Mouse (Mus musculus) forebrain, embryonic 15.5 days (tissue): ENCODE measurements at regions not wholly inside any gene's neighbourhood (a gene's known extent, or its start where the extent isn't known, plus 50 kb on each side); places are given as distances from the start of the nearest gene placed in this dataset.

Experiments used
- ATAC-seq: fragments of 200-750 bp; cut with Nextera tagmentation; replicated peaks from 2 replicates; pipeline ENCODE4 v1.8.0; 2017; ENCODE audit warnings: mild to moderate bottlenecking, moderate TSS enrichment, moderate library complexity
- H3K27ac ChIP-seq: fragments of 300-500 bp; sonication (generic); replicated peaks from 2 replicates; pipeline ENCODE4 v1.5.1; 2015; ENCODE audit warnings: mild to moderate bottlenecking, inconsistent platforms
- H3K27me3 ChIP-seq: fragments of 300-500 bp; sonication (generic); 2 replicates; pipeline ENCODE4 v1.6.1; 2015; ENCODE audit warnings: inconsistent platforms
- H3K36me3 ChIP-seq: fragments of 300-500 bp; sonication (generic); 2 replicates; pipeline ENCODE4 v1.6.1; 2015; ENCODE audit warnings: mild to moderate bottlenecking, inconsistent platforms
- H3K4me1 ChIP-seq: fragments of 300-500 bp; sonication (generic); 2 replicates; pipeline ENCODE4 v1.6.1; 2015; ENCODE audit warnings: inconsistent platforms
- H3K4me2 ChIP-seq: fragments of 300-500 bp; sonication (generic); replicated peaks from 2 replicates; pipeline ENCODE4 v1.6.1; 2015; ENCODE audit warnings: mild to moderate bottlenecking, inconsistent platforms
- H3K4me3 ChIP-seq: fragments of 300-500 bp; sonication (generic); 2 replicates; pipeline ENCODE4 v1.5.1; 2015; ENCODE audit warnings: mild to moderate bottlenecking, inconsistent platforms
- H3K9ac ChIP-seq: fragments of 300-500 bp; sonication (generic); replicated peaks from 2 replicates; pipeline ENCODE4 v1.6.1; 2015; ENCODE audit warnings: mild to moderate bottlenecking, inconsistent platforms
- H3K9me3 ChIP-seq: fragments of 300-500 bp; sonication (generic); 2 replicates; pipeline ENCODE4 v1.6.1; 2016; ENCODE audit warnings: inconsistent platforms
- WGBS: fragments of 180-500 bp; shearing (Covaris S2); methylation state at CpG from one replicate; pipeline ENCODE4 v1.1.7; 2015; ENCODE audit warnings: mixed read lengths; 5-methylcytosine and 5-hydroxymethylcytosine counted together

DNA sequence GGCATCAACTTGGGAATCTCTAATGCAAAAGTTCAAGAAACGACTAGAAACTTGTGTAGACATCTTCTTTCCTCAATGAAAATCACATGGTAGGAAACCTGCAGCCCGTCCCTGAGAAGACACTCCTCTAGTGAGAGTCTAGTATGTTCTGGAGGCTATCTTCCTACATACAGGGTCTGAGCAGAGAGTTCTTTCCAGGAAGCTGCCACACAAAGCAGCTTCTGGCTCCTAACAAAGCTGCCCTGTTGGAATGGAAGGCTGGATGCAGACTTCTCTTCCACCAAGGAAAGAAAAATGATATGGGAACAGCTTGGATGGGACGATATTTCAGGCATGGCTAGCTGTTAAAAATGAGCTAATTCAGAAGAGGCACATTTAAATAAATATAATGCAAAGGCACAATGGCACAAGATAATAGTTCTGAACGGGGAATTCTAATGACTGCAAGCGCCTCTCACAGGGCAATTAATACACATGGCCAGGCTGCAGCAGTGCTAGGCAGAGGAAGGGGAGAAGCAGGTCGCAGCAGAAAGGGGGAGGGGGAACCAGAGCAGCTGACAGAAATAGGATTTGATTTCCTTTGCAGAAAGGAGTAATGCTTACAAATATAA, 391.4 kb upstream of the Plxna2 start:
- Histone ChIP-seq H3K4me3 (no peak overlapping the region), H3K4me1 (peaks cover 70% of the 10 kb centered on the region), H3K9me3 (no peaks in the 10 kb centered on the region), H3K36me3 (no peaks in the 10 kb centered on the region), H3K9ac (no peak overlapping the region), H3K27ac (peak overlapping the region; percentile 85), H3K4me2 (peak overlapping the region; percentile 11; the same call in 1 of the 2 replicates), H3K27me3 (no peaks in the 10 kb centered on the region)
- ATAC-seq: peak; percentile 85
- 4% methylated on average over 6 of the region's 6 CpGs for WGBS

DNA sequence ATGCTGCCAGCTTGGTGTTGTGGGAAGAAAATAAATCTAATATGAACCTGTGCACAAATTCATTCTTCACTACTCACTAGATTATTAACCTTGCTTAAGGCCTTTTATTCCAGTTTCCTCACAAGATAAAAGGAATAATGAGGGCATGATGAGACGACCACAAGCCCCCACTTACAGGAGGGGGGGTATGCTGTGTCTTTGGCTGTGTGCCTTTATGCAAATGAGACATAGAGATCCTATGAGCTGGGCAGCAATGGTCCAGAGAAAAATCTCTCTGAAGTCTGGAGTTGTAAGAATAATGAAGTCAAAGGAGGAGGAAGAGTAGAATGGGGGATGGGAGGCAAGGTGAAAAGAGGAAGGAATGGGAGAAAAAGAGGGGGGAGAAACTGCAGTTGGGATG, 392.2 kb upstream of the Plxna2 start:
- no peak for ATAC-seq
- Histone ChIP-seq H3K27me3 (no peaks in the 10 kb centered on the region), H3K9me3 (no peaks in the 10 kb centered on the region), H3K4me1 (peaks cover 62% of the 10 kb centered on the region), H3K27ac (peak overlapping the region; percentile 85), H3K4me3 (no peak overlapping the region), H3K9ac (no peak overlapping the region), H3K36me3 (no peaks in the 10 kb centered on the region), H3K4me2 (no peak overlapping the region)
- WGBS: 2% methylated on average over 1 of the region's 1 CpGs

DNA sequence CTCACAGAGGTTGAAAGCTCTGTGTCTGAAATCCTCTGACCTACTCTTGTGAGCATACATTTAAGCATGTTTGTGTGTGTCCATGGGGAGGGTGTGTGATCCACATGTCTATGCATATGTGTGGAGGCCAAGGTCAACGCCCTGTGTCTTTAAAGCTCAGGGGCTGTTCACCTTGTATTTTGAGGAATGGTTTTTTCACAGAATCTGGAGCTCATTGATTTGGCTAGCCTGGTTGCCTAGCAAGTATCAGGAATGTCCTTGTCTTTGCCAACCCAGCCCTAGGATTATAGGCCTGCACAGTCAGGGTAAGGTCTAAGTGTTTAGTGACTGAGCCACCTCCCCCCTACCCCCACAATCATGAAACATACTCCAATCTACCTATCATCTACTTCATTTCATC, 394.0 kb upstream of the Plxna2 start:
- Histone ChIP-seq H3K4me2 (no peak overlapping the region), H3K4me3 (no peak overlapping the region), H3K36me3 (no peaks in the 10 kb centered on the region), H3K27me3 (no peaks in the 10 kb centered on the region), H3K9me3 (no peaks in the 10 kb centered on the region), H3K9ac (no peak overlapping the region), H3K4me1 (peaks cover 53% of the 10 kb centered on the region), H3K27ac (peak overlapping the region; percentile 44; the same call in 1 of the 2 replicates)
- WGBS: 73% methylated on average over 1 of the region's 1 CpGs
- ATAC-seq: no peak

DNA sequence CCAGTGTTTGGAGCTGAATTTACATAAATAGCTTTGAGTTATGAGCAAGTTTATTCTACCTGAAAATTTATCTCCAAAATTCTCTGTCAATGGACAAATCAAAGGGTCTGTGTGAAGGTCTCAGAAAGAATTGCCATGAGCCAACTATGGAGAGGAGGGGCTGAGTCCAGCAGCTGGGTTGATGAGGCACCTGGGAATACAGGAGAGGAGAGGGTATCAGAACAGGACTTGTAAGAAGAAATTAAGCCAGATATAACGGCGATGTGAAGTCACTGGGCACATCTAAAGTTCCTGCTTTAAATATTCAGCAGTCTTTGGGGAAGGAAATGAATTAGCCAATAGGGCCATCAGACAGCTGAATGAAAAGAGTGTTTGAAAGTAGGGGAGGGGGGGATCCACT, 394.4 kb upstream of the Plxna2 start:
- WGBS: 33% methylated on average over 2 of the region's 2 CpGs
- peaks cover 53% of the 10 kb centered on the region for H3K4me1 ChIP-seq
- H3K27ac ChIP-seq: peak overlapping the region; percentile 44; the same call in 1 of the 2 replicates
- H3K36me3 ChIP-seq: no peaks in the 10 kb centered on the region
- H3K9ac ChIP-seq: no peak overlapping the region
- no peak overlapping the region for H3K4me3 ChIP-seq
- ATAC-seq: no peak
- H3K4me2 ChIP-seq: no peak overlapping the region
- no peaks in the 10 kb centered on the region for H3K27me3 ChIP-seq
- no peaks in the 10 kb centered on the region for H3K9me3 ChIP-seq

DNA sequence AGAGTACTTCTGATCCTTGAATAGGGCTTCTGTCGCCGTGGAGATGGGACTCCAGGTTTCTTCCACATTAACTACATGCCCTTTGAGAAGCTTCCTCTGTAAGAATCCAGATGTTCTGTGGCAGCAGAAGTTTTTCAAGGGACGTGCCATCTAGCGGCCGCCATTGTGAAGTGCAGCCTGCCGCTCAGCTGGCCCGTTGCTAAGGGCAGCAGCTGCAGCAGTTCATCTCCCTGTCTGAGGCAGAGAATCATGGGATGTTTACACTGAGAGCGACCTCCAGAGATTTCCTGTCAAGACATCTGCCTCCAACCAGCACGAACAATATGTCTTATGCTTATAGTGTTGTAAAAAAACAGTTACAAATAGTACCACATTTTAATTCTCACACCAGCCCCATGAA, 395.0 kb upstream of the Plxna2 start:
- Histone ChIP-seq H3K36me3 (no peaks in the 10 kb centered on the region), H3K9ac (no peak overlapping the region), H3K4me2 (no peak overlapping the region), H3K4me1 (peaks cover 53% of the 10 kb centered on the region), H3K27ac (no peak overlapping the region), H3K9me3 (no peaks in the 10 kb centered on the region), H3K4me3 (no peak overlapping the region), H3K27me3 (no peaks in the 10 kb centered on the region)
- WGBS: 2% methylated on average over 9 of the region's 9 CpGs
- ATAC-seq: peak; percentile 60

DNA sequence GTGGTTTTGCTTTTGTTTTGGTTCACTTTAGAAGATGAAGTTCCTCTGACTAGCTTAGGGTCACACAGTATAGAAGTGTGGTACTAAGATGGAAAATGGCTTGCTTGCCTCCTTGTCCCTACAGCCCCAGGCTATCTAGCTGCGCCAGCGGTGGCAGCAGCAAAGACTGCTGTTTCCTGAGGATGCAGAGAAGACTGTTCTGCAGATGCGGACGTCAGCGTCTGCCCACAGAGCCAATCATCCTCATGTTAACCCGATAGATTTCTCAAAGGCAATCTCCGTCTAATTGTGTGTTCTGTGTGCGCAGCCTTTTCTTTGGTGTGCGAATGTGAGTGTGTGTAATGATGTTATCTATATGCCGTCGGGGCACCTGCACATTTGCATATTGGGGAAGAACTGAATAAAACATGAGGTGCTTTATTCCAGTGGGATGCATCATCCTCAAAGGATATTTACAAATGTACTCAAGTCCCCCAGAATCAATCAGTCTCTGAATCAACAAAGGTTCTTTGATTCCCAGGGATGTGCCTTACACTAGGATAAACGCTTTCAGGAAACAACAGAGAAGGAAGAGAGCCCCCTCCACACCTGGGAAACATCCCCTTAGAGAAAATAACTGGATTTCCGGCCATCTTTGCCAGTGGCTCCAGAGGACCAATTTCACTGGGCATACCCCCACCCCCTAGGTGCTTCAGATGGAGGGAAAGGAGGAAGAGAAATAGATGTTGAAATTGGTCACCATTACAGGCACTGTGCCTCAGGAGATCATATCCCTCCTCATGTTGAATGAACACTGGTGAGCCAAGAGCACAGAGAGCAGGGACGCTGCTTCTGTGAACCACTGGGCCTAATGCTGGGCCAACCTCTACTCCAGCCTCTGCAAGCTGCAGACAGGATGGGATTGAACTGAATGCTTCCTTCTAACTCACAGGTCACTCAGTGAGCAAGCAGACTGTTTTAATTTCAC, 409.7 kb upstream of the Plxna2 start:
- Histone ChIP-seq H3K27ac (peak overlapping the region; percentile 79), H3K4me1 (peaks cover 14% of the 10 kb centered on the region), H3K9ac (no peak overlapping the region), H3K27me3 (no peaks in the 10 kb centered on the region), H3K36me3 (no peaks in the 10 kb centered on the region), H3K4me3 (no peak overlapping the region), H3K4me2 (0 out of 2 replicates have a peak overlapping the region, but pooled peaks have one; percentile 7), H3K9me3 (no peaks in the 10 kb centered on the region)
- peak; percentile 85 for ATAC-seq
- 31% methylated on average over 14 of the region's 14 CpGs for WGBS

DNA sequence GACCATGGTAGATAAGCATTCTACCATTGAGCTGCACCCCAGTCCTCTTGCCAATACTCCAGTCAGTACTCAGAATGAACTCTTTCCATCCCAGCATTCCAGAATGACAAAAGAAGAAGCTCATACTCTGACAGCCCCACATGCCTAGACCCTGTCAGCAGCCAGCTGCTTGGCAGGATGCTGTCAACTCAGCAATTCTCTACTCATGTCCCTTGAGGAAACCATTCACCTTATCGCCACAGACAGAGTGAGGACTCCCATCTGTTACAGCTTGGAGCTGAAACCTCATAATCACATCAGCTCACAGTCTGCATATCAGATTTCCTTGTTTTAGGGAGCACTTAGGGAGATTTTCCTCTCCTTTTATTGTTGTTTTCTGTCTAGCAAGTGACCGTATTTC, 420.5 kb upstream of the Plxna2 start:
- no peak overlapping the region for H3K4me3 ChIP-seq
- H3K27ac ChIP-seq: no peak overlapping the region
- H3K4me2 ChIP-seq: no peak overlapping the region
- H3K9ac ChIP-seq: no peak overlapping the region
- H3K27me3 ChIP-seq: no peaks in the 10 kb centered on the region
- no peaks in the 10 kb centered on the region for H3K9me3 ChIP-seq
- H3K36me3 ChIP-seq: no peaks in the 10 kb centered on the region
- no peaks in the 10 kb centered on the region for H3K4me1 ChIP-seq
- no peak for ATAC-seq
- WGBS: 78% methylated on average over 2 of the region's 2 CpGs

DNA sequence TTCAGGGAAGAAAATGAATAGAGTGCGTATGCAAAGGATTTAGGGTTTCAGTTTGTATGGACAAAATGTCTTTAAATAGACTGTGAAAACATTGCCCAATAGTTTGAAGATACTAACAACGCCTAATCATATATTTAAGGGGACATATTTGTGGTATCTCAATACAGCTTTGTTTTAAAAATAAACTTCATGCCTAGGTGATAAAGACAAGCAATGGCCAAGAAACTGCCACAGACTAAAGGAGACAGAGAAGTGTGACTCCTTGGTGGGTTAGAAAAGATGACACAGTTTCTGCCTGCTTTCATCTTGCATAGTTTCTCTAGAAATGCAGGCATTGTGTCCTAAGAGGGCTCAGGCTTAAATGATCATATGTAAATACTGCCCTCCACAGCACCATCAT, 435.7 kb upstream of the Plxna2 start:
- Histone ChIP-seq H3K4me1 (no peaks in the 10 kb centered on the region), H3K4me2 (no peak overlapping the region), H3K4me3 (no peak overlapping the region), H3K27me3 (no peaks in the 10 kb centered on the region), H3K9me3 (no peaks in the 10 kb centered on the region), H3K27ac (no peak overlapping the region), H3K36me3 (no peaks in the 10 kb centered on the region), H3K9ac (no peak overlapping the region)
- no peak for ATAC-seq
- WGBS: 94% methylated on average over 2 of the region's 2 CpGs

DNA sequence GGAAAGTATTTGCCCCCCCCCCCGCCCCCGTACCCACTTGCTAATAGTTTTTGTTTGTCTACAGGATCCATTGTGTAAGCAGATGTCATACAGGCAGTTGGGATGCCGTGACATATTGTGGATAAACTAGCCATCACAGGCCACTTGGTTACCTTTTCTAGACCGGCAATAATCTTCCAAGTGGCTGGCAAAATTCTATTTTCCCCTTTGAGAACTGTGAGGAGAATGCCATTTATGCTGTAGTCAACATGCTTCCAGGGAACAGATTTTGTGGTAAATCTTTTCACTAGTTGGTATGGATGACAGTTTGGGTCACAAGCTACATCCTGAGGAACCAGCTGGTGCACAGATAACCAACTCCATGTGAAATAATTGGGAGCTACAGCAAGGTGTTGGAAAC, 456.5 kb upstream of the Plxna2 start:
- Histone ChIP-seq H3K9ac (no peak overlapping the region), H3K27ac (peak overlapping the region; percentile 81), H3K27me3 (no peaks in the 10 kb centered on the region), H3K4me2 (no peak overlapping the region), H3K36me3 (no peaks in the 10 kb centered on the region), H3K4me1 (peaks cover 15% of the 10 kb centered on the region), H3K9me3 (no peaks in the 10 kb centered on the region), H3K4me3 (no peak overlapping the region)
- ATAC-seq: peak; percentile 79
- WGBS: 25% methylated on average over 4 of the region's 4 CpGs

DNA sequence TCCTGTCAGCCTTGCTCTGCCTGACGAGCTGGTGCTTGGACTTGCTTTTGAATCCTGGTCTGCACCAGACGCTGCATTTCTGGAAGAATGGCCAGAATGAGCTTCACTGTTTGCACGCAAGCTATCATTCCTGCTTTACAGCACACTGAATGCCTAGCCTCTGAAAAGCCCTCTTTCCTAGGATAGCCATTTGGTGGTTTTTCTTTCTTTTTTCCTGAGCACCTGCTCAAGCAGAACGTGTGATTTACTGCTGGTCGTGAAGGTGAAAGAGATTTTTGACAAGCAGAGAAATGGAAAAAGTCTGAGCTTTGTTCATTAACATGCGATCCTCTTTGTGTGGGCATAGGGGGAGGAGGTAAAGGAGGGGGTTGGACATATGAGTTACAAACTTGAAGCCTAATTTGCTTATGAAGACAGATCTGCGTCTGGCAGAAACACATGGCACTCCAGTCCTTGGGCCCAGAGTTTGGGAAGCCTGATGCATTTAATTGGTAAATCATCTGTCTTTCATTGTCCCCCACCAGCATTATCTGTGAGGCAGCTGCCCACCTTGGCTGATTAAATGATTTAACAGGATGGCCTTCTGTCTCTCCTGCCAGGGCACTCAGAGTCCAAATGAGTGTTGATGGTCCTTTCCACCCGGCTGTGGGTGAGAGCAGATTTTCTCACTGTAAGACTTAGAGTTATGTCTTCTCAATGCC, 457.1 kb upstream of the Plxna2 start:
- Histone ChIP-seq H3K27ac (peak overlapping the region; percentile 81), H3K4me1 (peaks cover 15% of the 10 kb centered on the region), H3K4me3 (no peak overlapping the region), H3K27me3 (no peaks in the 10 kb centered on the region), H3K9ac (no peak overlapping the region), H3K36me3 (no peaks in the 10 kb centered on the region), H3K9me3 (no peaks in the 10 kb centered on the region), H3K4me2 (no peak overlapping the region)
- 11% methylated on average over 8 of the region's 8 CpGs for WGBS
- peak; percentile 93 for ATAC-seq

DNA sequence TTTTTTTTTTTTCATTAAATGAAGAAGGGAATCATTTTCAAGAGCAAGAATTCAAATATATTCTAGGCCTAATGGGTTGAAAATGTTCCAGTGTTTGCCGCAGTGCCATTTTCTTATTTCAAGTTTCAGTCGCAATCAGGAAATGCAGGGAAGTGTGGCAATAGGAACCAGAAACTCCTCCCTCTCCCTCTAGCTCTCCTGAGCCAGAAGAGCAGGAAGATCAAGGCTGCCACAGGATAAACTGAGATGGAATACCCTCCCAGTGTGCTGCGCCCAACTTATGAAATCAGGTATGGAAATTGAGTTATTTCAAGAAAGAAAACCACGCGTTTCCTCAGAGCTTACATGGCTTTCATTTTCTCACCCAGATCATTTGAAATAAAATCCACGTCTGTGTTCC, 460.8 kb upstream of the Plxna2 start:
- no peak for ATAC-seq
- no peak overlapping the region for H3K4me2 ChIP-seq
- no peaks in the 10 kb centered on the region for H3K27me3 ChIP-seq
- peaks cover 15% of the 10 kb centered on the region for H3K4me1 ChIP-seq
- no peak overlapping the region for H3K27ac ChIP-seq
- no peak overlapping the region for H3K9ac ChIP-seq
- WGBS: 90% methylated on average over 6 of the region's 6 CpGs
- H3K36me3 ChIP-seq: no peaks in the 10 kb centered on the region
- no peaks in the 10 kb centered on the region for H3K9me3 ChIP-seq
- no peak overlapping the region for H3K4me3 ChIP-seq
